Mouse (Mus musculus) adrenal gland, postnatal 36 days (tissue): Measurements from ENCODE around the gene Mdm4. TPM values are rescaled to one million over a fixed set of nuclear protein-coding genes. Genes with fewer than 3 reads are reported as not detected.

ENCODE experiments used
- DNase-seq, 2 experiments: peaks; one replicate each; pipeline ENCODE4 v3.0.0; 2021; ENCODE audit warnings: mixed read lengths in 1 of 2
- microRNA-seq: library from miRNA; unstranded; fragments of <30 nt; microRNA quantifications from one replicate; pipeline ENCODE4 v1.2.0, GENCODE M21; 2021
- total RNA-seq, 2 experiments: library from RNA; stranded (reverse); gene quantifications; 2 replicates each; pipeline ENCODE4 v1.2.3; 2021

Gene Mdm4
- total RNA-seq, 2 experiments from 2014 or later: 66.4 to 83.1 TPM

DNA sequence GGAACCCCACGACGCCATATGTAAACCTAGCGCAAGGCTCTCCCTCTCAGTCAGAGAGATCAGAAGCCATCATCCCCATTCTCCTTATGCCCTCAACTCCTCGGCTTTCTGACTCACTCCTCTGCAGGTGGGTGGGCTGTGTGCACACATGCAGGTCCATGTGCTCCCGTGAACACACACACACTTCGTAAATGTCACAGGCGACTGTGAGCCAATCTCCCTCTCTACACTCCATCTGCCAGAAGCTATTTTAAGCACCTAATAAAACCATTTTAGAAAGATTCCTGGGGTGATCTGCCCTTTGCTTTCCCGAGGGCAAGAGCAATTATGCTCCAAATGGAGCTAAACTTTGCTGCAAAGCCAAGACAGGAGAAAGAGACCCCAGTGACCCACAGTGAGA, 84.5 kb downstream of the Mdm4 start:
- DNase-seq: no peak

DNA sequence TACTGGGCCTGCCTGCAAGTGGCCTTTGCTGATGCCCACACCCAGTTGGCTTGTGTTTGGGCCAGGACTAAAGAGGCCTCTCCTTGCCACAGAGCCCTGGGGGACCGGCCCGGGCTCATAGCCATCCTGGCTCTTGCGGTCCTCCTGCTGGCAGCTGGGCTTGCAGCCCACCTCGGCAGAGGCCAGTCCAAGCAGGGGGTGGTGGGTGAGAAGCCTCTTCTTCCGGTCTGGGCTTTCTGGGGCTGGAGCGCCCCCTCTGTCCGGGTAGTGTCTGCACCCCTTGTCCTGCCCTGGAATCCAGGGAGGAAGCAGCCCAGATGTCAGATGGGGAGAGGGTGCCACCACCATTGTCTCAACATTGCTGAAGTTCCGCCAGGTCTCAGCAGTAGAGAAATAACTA, 91.4 kb downstream of the Mdm4 start:
- DNase-seq: peak in 1 of 2 experiments; percentile 46

DNA sequence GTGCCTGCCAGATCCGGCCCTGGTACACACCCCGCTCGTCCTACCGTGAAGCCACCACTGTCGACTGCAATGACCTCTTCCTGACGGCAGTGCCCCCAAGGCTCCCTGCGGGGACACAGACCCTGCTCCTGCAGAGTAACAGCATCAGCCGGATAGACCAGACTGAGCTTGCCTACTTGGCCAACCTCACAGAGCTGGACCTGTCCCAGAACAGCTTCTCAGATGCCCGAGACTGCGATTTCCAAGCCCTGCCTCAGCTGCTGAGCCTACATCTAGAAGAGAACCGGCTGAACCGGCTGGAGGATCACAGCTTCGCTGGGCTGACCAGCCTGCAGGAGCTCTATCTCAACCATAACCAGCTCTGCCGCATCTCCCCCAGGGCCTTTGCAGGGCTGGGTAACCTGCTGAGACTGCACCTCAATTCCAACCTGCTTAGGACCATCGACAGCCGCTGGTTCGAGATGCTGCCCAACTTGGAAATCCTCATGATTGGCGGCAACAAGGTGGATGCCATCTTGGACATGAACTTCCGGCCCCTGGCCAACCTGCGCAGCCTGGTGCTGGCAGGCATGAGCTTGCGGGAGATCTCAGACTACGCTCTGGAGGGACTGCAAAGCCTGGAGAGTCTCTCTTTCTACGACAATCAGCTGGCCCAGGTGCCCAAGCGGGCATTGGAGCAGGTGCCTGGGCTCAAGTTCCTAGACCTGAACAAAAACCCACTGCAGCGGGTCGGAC, 92.9 kb downstream of the Mdm4 start:
- DNase-seq: no peak

DNA sequence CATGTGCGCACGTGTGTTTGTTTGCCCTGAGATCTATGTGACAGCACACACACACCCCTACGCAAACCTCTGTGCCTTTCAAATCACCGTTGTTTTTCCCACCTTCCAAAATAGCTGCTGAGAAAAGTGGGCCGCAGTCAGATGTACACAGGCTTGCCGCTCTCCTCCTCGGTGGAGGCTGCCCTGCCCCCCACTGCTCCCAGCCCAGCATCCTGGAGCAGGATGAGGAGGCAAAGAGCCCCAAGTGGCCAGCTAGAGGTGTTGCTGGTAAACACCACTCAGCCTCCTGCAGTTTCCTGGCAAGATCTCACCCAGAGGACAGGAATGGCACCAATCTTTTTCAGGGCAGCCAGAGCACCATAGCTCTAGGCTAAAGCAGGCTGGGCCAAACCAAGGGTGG, 95.5 kb downstream of the Mdm4 start:
- peak in 1 of 2 experiments; percentile 34 for DNase-seq

DNA sequence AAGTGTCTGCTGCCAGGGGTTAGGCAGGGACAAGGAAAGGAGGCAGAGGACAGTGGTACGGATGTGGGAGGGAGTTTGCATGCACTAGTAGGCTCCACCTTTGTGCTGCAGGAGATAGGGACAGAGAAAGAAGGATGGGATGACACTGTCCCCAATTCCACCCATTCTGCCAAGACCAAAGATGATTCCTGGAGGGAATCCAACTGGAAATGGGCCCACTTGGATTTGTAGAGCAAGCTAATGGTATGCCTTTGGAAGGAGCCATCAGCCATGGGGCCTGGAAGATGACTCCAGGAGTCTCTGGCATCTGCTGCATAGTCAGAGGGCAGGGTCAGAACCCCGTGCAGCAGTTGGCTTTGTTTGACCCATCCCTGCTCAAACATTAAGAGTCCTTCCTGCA, 97.9 kb downstream of the Mdm4 start:
- no peak for DNase-seq

DNA sequence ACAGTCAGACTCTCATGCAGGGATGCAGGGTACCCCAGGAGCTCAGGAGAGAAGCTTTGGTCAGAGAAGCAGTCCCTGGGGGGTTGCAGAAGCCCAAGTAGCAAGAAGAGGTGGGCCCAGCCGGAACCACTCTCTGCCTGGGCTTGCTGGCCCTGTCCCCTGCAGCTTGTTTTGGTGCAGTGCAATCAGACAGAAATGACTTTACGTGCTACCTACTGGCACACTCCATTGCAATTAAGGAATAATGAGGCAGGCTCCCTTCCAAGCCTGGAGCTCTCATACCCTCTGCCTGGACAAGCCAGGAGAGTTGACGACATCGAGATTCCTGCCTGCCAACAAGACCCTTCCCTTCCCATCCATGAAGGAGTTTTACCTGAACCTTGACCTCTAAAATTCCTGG, 100.1 kb downstream of the Mdm4 start:
- DNase-seq: no peak

DNA sequence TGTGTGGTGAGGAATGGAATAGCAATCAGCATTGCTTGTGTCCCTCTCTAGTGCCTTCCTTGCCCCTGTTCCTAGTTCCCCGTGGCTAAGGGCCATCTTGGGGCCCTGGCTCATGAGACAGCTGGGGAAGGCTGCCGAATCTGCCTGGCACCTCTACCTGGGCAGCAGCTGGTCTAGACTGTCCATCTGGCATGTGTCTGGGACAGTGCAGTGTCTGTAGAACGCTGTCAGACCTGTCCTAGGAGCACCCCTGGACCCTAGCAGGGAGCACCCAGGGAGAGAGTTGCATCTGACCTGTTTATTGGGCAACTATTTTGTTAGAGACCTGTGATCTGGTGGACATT, 101.5 kb downstream of the Mdm4 start:
- DNase-seq: no peak

DNA sequence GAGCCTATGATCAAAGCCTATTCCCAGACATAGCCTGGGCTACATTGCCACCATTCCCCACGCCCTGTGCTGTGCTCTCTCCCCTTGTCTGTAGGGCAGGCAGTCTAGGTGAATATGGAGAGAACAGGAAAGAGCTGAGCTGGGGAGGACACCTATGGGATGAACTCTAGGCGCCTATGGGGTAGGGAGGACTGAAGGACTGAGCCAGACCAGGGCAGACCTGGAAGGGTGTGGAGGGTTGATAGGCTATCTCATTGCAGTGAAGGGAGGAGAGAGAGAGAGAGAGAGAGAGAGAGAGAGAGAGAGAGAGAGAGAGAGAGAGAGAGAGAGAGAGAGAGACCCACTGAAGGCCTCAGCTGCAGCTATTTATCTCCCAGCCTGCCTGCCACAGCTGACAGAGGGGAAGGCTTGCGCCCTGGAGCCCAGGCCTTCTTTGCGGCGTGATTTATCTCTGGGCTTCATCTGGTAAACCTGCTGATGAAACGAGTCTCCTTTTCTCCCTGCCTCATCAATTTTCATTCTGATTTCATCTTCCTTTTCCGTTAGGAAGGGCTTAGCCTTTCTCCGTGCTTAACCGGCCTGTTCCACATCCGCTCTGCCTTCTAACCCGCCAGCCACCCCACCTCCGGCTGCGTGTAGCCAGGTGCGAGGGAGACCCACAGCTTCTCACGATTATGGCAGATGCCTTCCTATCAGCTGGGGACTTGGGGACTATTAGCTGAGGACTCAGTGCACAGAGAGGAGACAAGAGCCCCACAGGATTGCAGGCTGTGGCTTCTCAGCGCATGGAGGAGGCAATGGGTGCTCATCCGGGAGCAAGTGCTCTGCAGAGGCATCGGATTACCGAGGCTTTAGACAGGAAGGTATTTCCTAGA, 102.1 kb downstream of the Mdm4 start:
- no peak for DNase-seq

DNA sequence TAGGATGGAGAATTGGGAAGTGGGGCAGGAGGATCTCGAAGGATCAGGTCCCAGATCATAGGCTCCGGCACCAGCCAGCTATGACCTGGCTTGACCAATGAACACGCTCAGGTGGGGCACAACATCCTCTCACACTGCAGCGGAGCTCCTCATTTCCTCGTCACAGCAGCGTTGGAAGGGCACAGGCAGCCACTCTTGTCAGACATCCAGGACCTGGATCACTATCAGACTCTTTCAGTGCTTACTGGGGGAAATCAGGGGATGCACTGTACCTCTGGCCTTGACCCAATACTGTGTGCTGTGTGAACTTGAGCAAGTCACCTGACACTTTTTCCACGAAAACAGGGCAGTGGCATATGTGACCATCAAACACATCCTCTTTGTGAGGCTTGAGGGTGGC, 105.1 kb downstream of the Mdm4 start:
- no peak for DNase-seq

DNA sequence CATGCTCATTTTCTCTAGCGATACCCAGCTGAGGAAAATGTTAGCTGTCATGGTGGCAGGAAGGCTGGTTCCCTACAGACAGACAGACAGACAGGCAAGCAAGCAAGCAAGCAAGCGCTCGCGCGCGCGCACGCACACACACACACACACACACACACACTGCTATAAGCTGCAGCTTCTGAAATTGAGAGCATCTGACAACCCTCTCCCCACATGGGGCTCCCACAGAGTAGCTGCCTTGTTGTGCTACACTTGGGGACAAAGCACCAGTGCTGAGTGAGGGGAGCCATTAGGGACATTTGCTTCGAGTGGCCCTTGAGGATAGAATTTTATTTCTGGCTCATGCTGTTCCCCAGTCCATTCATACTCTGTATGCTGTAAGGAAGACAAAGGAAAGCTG, 108.1 kb downstream of the Mdm4 start:
- no peak for DNase-seq

DNA sequence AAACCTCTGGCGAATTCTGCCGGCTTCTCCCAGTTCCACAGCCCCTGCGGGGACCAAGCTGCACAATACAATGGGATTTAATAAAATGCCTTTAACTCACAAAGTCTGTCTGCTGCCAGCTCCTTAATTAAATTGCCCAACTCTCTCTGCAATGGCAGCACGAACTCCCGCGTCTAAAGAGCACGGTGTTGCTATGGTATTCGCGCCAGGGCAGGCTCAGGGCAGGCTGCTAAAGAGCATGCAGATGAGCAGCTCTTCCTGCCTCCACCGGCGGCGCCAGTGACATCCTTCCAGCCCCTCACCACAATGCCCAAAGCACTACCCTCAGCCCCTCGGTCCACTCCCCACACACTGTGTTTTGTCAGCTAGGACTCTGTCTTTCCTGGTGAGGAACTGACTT, 109.3 kb downstream of the Mdm4 start:
- DNase-seq: no peak

DNA sequence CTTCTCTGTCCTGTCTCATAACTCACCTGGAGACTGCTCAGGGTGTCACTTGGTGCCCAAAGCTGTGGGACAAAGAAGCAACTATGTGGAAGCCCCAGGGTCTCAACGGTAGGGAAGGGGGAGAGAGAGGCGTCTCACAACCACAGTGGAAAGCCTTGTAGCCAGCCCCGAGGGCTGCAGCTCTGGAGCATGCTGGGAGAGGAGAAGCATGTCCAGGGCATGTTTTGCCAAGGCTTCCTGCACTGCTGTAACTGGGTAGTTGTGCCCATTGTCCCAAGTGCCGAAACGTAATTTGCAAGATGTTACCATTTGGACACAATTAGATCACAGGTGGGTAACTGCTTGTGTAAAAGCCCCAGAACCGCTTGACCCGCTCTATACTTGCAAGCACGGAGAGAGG, 111.1 kb downstream of the Mdm4 start:
- DNase-seq: no peak

DNA sequence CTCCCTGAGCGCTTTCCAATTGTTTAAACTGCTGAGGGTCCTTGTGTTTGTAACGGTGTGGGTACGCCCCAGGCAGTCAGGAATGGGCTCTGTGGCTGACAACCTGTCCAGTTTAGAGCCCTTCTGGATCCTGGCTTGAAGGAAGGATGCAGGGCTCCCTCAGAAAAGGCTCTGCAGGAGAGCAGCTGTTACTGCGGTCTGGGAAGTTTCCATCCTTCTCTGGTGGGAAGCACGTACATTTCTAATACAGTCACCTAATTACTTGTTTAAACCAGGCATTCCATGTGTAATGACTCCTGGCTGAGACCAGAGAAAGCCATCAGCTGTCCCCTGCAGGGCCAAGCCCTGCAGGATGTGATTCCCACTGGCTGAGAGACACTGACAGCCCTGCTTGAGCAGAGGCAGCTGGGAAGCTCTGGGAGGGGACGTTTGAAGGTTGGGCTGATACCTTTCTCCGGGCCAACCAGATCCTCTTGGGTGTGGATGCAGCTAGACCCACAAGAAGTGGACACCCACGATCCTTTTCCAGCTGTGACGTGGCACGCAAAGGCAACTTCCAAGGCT, 112.2 kb downstream of the Mdm4 start:
- no peak for DNase-seq

DNA sequence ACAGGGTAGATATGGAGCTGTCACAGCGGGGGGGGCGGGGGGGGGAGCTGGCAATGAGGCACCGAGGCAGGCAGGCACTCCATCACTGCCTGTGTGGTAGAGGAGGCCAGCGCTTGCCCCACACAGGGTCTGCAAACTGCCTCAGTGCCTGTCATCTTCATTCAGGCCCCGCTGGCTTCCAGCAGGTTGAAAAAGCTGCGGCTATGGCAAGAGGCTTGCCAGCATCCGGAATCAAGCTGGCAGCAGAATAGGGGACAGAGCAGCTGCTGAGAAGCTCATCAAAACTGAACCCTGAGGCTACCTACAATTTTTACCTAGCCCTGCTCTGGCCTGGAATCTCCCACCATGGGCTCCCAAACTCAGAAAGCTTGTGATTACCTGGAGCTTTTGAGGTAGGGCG, 112.8 kb downstream of the Mdm4 start:
- no peak for DNase-seq

DNA sequence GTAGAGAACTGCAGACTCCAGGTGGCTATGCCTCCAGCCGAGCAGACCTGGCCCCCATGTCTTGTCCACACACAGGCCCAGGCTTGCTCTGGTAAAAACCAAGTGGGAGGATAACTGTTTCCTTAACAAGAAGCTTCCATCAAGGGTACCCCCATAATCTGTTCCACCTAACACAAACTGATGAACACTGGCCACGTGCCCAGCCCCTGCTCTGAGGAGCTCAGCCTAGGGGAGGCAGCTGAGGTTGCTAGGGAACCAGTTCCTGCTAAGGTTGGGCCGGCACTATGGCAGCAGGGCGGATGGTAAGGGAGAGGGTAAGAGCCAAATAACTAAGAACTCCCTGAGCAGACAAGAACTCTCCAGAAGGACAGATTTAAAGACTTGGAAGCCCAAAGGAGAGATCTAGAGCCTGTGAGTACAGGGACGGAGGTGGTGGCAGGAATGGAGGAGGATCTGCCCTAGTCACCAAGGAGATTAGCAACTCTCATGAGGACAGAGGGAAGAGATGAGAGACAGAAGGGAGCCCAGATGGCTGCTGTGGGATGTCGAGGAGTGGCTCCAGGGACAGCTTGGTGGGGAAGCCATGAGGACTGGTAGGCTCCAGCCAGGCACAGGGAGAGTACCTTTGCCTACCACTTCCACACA, 114.4 kb downstream of the Mdm4 start:
- DNase-seq: no peak

DNA sequence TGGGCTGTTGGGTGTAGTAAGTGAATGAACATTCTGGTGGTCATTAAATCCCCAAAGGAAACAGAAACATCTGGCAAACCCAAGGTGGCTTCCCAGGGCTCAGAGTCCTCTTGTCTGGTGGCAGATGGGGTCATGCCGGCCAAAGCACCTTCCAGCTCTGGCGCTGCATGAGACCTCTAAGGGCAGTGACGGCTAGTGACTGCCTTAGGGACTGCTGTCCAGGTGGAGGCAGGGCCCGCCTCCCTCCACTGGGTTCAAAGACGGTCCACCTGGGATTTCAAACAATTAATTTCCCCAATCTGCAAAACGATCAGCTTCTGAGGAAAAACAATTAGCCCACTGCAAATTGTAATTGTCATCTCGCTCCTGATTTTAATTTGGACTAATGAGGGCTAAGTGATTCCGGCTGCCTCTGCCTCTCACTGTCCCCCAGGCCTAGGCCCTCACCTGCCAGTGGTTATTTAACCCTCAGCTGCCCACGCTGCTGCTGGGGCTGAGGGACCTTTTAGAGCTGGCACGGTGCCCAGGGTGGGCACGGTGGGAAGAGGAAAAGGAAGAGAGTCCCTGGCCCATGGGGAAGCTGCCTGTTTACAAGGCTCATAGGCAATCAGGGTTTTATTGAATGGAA, 119.8 kb downstream of the Mdm4 start:
- DNase-seq: no peak

DNA sequence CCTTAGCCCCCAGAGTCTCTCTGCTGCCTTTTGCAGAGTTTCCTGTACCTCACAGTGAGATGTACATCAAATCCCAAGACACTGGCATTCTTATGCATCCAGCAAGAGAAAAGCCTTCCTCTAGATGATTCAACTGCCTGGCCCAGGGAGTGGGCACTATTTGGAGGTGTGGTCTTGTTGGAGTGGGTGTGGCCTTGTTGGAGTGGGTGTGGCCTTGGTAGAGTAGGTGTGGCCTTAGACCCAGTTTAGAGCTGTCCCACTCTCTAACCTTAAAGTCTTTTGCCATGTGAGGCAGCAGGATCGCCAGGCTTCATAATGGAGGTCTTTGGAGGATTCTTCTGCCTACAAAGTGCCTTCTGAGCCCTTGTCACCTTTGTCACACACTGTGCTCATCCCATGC, 120.4 kb downstream of the Mdm4 start:
- DNase-seq: no peak

Small RNA genes lying within 50 kb of the gene (microRNA-seq; reads per million reads assigned to microRNA genes)
- not detected for gene Gm44300

Other genes starting within 250 kb of the Mdm4 start
- 10 to 100 TPM in 1 of 2 experiments, 1 to 10 TPM in 1; 9.0 to 15.4 TPM for gene Lrrn2, start 150.3 kb downstream of the Mdm4 start, total RNA-seq
- 1 to 10 TPM; 5.4 to 6.3 TPM for gene Pik3c2b, start 15.1 kb upstream of the Mdm4 start, total RNA-seq
- 10 to 100 TPM; 92.4 to 97.3 TPM for gene Ppp1r15b, start 100.6 kb upstream of the Mdm4 start, total RNA-seq
- gene Plekha6, start 133.6 kb upstream of the Mdm4 start, total RNA-seq: 10 to 100 TPM; 14.3 to 18.8 TPM